Mouse (Mus musculus) neural tube, postnatal 0 days (tissue): ENCODE results near the gene Lrrc75a. TPM values are rescaled to one million over a fixed set of nuclear protein-coding genes. Genes with fewer than 3 reads are reported as not detected.

Source experiments
- polyA plus RNA-seq: library from polyadenylated mRNA; unstranded; fragments of >200 nt; fragmentation: Nextera tagmentation; extraction: Ambion mirVana; gene quantifications from 2 replicates; pipeline ENCODE4 v1.2.1, GENCODE M21; 2015

Lrrc75a gene
- polyA plus RNA-seq, result 7.6 and 7.9 TPM in 2 replicates

DNA sequence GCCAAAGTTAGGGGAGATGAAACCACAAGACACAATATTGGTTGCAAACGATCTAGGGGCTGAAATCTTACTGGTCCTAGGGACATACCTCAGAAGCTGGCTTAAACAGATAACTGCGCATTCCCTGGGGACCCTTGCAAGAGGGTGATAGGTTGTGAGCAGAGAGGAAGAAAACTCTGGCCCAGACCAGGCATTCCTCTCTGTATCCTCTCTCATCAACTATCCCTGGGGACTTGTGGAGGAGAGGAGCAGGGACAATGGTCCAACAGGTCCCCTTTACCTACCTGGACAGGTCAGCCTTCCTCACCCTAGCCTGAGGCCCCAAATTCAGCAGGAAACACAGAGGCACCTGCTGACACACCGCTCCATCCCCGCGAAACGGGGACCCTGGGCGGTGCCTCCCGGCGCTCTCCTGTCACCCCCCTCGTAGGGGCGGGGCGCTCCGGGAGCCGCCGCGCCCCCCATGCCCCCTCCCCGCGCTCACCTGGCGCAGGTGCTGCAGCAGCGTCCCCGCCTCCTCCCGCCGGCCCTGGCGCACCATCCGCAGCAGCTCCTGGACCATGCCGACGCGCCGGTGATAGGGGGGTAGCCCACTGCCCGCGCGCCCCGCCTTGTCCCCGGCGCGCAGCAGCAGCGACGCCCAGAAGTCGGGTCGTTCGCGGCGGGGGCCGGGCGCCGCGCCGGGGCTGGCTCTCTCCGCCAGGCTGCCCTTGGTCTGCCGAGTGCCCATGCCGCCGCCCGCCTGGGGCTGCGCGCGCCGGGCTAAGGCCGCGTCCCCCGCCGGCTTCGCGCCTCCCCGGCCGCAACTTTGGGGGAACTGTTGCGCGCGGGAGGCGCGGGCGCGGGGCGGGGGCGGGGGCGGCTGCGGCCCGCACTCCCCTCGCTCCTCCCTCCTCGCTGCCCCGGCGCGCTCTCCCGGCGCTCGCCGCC is at the start of gene Lrrc75a:
Gene Lrrc75a, minus strand, starts transcription at position 863 of the 930 bp plus-strand sequence.

DNA sequence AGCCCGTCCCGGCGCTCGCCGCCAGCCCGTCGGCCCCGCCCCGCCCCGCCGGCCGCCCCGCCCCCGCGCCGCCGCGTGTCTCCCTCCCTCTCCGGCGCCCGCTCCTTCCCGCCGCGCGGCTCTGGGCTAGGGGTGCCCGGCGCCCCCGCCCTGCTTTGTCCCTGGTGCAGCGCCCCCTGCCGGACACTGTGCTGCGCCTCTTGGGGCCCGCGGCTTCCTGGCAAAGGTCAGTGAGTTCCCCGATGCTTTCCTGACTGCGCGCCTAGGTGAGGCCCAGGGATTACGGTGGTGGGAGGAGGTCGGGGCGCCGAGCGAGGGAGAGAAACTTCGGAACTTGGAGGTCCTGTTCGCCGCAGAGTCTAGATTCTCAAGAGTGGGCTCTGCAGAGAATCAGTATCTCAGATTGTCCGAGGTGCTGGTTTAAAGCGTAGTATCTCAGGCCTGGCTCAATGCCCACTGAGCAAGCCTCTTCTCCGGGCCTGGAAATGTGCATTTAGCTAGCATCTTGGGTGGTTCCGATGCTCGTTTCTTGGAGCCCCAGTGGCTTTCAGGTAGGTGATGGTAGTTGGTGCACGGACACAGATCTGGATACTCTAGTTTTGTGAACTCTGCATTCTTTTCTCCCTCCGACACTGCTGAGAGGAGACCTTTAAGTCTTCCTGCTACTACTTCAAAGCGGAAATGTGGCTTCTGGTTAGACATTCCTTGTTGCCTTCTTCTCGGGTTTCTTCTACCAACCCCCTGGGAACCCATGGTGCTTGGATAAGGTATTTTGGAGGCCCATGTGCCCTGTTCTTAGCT is 468 bp upstream of the Lrrc75a start, which contains the start of gene Mmgt2:
Gene Mmgt2, plus strand, starts transcription at position 74 of the 801 bp plus-strand sequence.

DNA sequence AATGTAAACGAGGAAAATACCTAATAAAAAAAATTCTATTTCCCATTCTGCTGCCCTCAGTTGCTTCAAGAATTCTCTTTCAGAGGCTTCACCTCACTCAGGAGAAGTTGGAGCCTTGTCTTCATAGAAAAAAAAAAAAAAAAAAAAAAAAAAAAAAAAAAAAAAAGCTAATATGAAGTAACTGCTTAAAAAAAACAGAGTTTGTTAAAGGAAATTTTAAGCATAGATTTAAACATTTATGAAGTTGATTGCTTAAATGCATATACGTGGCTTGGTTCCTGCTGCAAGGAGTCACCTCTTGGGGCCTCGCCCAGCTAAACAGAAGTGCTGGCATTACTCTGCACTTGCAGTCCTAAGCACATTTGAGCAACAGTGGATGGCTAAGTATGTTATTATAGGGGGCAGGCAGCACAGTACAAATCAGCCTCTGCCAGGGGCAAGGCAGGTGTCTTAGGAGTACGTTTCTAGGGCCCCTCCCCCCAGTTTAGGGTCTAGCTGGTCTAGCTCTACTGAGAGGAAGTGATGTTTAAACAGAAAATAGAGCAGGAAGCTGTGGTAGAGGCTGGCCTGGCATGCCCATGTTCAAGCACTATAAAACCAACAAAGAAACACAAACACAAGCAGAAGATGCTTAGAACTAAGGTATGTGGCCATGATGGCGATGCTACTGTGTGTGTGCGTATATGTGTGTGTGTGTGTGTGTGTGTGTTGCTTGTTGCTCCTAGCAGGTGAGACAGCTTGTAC is 74.2 kb downstream of the Lrrc75a start, which contains the start of gene Trpv2:
Gene Trpv2, plus strand, starts transcription at position 528 of the 744 bp plus-strand sequence.

Other genes with a start within 250 kb of the Lrrc75a start
- gene Pigl, start 190.1 kb downstream of the Lrrc75a start, polyA plus RNA-seq, result 7.7 and 7.9 TPM in 2 replicates
- 152 and 159 TPM in 2 replicates for gene Ncor1, start 190.0 kb downstream of the Lrrc75a start, polyA plus RNA-seq
- gene Cenpv, start 109.3 kb downstream of the Lrrc75a start, polyA plus RNA-seq, result 41.1 and 42.8 TPM in 2 replicates
- gene Ubb, start 97.4 kb downstream of the Lrrc75a start, polyA plus RNA-seq, result 3,873 and 3,884 TPM in 2 replicates
- gene Trpv2, start 74.0 kb downstream of the Lrrc75a start, polyA plus RNA-seq, result 25.9 and 32.1 TPM in 2 replicates
- gene Mmgt2, start 141 bp upstream of the Lrrc75a start, polyA plus RNA-seq, result 24.7 and 32.0 TPM in 2 replicates
- gene Zfp287, start 83.4 kb upstream of the Lrrc75a start, polyA plus RNA-seq, result 10.5 and 11.5 TPM in 2 replicates
- gene Gm10428, start 104.6 kb upstream of the Lrrc75a start, polyA plus RNA-seq, result not detected in 2 replicates
- 14.0 and 18.6 TPM in 2 replicates for gene Zfp286, start 140.9 kb upstream of the Lrrc75a start, polyA plus RNA-seq
- 5.7 and 6.6 TPM in 2 replicates for gene Trim16, start 171.7 kb upstream of the Lrrc75a start, polyA plus RNA-seq
- gene Fbxw10, start 198.5 kb upstream of the Lrrc75a start, polyA plus RNA-seq, result 0.41 and 0.49 TPM in 2 replicates
- 44.3 and 47.3 TPM in 2 replicates for gene Tvp23b, start 230.9 kb upstream of the Lrrc75a start, polyA plus RNA-seq